ENCODE assay signal across 9 mouse cellular contexts in the genomic region with DNA sequence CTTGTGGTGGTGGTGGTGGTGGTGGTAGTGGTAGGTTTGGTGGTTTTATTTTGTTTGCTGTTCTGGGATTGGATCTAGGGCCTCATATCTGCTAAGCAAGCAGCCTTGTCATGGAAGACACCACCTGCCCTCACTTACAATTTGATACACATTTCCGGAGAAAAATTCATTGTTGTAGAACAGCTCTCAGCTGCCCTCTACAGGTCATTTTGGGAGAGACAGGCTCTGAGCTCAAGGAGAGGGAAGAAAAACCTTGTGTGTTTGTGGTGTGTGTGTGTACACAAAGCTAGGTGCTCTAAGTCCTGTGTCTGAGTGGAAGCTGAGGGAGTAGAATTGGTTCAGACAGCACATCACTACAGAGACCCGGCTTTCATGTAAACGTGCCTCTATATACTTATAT. TPM values are rescaled to one million over a fixed set of nuclear protein-coding genes. Genes with fewer than 3 reads are reported as not detected.
DNase-seq lines count a peak whose midpoint lies in the region; ATAC-seq and TF ChIP-seq lines count a peak whose summit lies in the region.
"Had no signal": no experiment of that assay in that cellular context is flagged by ENCODE, and none has a peak within 500 bp of the region (broad histone marks: within the 10 kb centered on the region; RNA-seq: fewer than 3 reads in every experiment).

No protein-coding gene starts in this region.

- DNase-seq in cerebellum, adult 2 months, result peak; percentile 51 to 69
- no peak for DNase-seq in cerebellum, adult 11 months
- peak; percentile 66 for DNase-seq in urinary bladder, postnatal 14 days (ENCODE audit: low spot score)
- no peak for DNase-seq in urinary bladder, postnatal 10 days (ENCODE audit: low spot score)
- DNase-seq in embryonic facial prominence, embryonic 11.5 days (ENCODE audit: low spot score), result peak; percentile 89
- peak; percentile 78 for DNase-seq in lung, postnatal 0 days (ENCODE audit: low spot score)
- peak; percentile 87 for DNase-seq in retina, postnatal 1 day

- H3K4me3 ChIP-seq in cerebellum, adult 2 months (replicated peaks; ENCODE audit: insufficient read depth, low read depth, low read length), result no peak overlapping the region
- H3K4me3 ChIP-seq in embryonic facial prominence, embryonic 11.5 days (ENCODE audit: low read depth, low read length), result no peak overlapping the region
- no peak overlapping the region for H3K4me3 ChIP-seq in hindbrain, embryonic 15.5 days
- no peak overlapping the region for H3K4me3 ChIP-seq in lung, postnatal 0 days (ENCODE audit: low read depth, low read length)
- H3K4me3 ChIP-seq: heart, embryonic 15.5 days had no signal

- no peaks in the 10 kb centered on the region for H3K36me3 ChIP-seq in embryonic facial prominence, embryonic 11.5 days (replicated peaks; ENCODE audit: control insufficient read depth, insufficient read depth, low read depth, low read length)
- no peaks in the 10 kb centered on the region for H3K36me3 ChIP-seq in hindbrain, embryonic 15.5 days
- no peaks in the 10 kb centered on the region for H3K36me3 ChIP-seq in lung, postnatal 0 days (ENCODE audit: insufficient read depth, low read length)
- H3K36me3 ChIP-seq: heart, embryonic 15.5 days had no signal

- H3K9ac ChIP-seq in embryonic facial prominence, embryonic 11.5 days (replicated peaks; ENCODE audit: low read length), result no peak overlapping the region
- H3K9ac ChIP-seq in hindbrain, embryonic 15.5 days, result no peak overlapping the region
- H3K9ac ChIP-seq in lung, postnatal 0 days (replicated peaks; ENCODE audit: low read depth), result no peak overlapping the region
- H3K9ac ChIP-seq: heart, embryonic 15.5 days had no signal

- no peak for TF ChIP-seq EP300 in lung, postnatal 0 days (IDR thresholded peaks at IDR 0.05)

- H3K4me1 ChIP-seq in cerebellum, adult 2 months (ENCODE audit: control insufficient read depth, insufficient read depth, low read length), result no peaks in the 10 kb centered on the region
- H3K4me1 ChIP-seq in embryonic facial prominence, embryonic 11.5 days (ENCODE audit: control insufficient read depth, insufficient read depth, low read length), result no peaks in the 10 kb centered on the region
- H3K4me1 ChIP-seq in hindbrain, embryonic 15.5 days (replicated peaks), result peaks cover 7% of the 10 kb centered on the region
- H3K4me1 ChIP-seq in lung, postnatal 0 days (ENCODE audit: insufficient read depth, low read depth, low read length), result peaks cover 2% of the 10 kb centered on the region; the same call in 1 of the 2 replicates

- WGBS in cerebellum, adult 2 months, result 7% methylated on average over 3 of the region's 3 CpGs
- WGBS in embryonic facial prominence, embryonic 11.5 days, result 13% methylated on average over 3 of the region's 3 CpGs
- WGBS in hindbrain, embryonic 15.5 days, result 7% methylated on average over 3 of the region's 3 CpGs
- 8% methylated on average over 3 of the region's 3 CpGs for WGBS in lung, postnatal 0 days

- H3K27me3 ChIP-seq in cerebellum, adult 2 months (ENCODE audit: control insufficient read depth, insufficient read depth, low read length), result no peaks in the 10 kb centered on the region
- H3K27me3 ChIP-seq in embryonic facial prominence, embryonic 11.5 days (ENCODE audit: control insufficient read depth, insufficient read depth, low read length), result no peaks in the 10 kb centered on the region
- no peaks in the 10 kb centered on the region for H3K27me3 ChIP-seq in hindbrain, embryonic 15.5 days
- H3K27me3 ChIP-seq in lung, postnatal 0 days (replicated peaks; ENCODE audit: insufficient read depth, low read length), result no peaks in the 10 kb centered on the region
- H3K27me3 ChIP-seq: heart, embryonic 15.5 days had no signal

- no peak overlapping the region for H3K4me2 ChIP-seq in embryonic facial prominence, embryonic 11.5 days (ENCODE audit: low read depth, low read length)
- no peak overlapping the region for H3K4me2 ChIP-seq in hindbrain, embryonic 15.5 days
- no peak overlapping the region for H3K4me2 ChIP-seq in lung, postnatal 0 days (replicated peaks; ENCODE audit: low read depth, low read length)
- H3K4me2 ChIP-seq: heart, embryonic 15.5 days had no signal

- peak; percentile 59; the same call in 1 of the 2 replicates for TF ChIP-seq CTCF in cerebellum, adult 2 months (IDR thresholded peaks at IDR 0.05; ENCODE audit: borderline replicate concordance, insufficient read depth, low read depth, low read length)
- peak; percentile 86 for TF ChIP-seq CTCF in lung, postnatal 0 days (IDR thresholded peaks at IDR 0.05)

- no peaks in the 10 kb centered on the region for H3K9me3 ChIP-seq in embryonic facial prominence, embryonic 11.5 days (replicated peaks; ENCODE audit: control insufficient read depth, low read length)
- H3K9me3 ChIP-seq in hindbrain, embryonic 15.5 days, result no peaks in the 10 kb centered on the region
- H3K9me3 ChIP-seq in lung, postnatal 0 days (ENCODE audit: low read length), result no peaks in the 10 kb centered on the region
- H3K9me3 ChIP-seq: heart, embryonic 15.5 days had no signal

- TF ChIP-seq POLR2A in cerebellum, adult 2 months (IDR thresholded peaks at IDR 0.05; ENCODE audit: borderline replicate concordance, insufficient read depth, low read length), result no peak

- ATAC-seq in embryonic facial prominence, embryonic 11.5 days (replicated peaks; ENCODE audit: insufficient number of reproducible peaks, low FRiP score, low TSS enrichment, low read depth), result no peak
- ATAC-seq in hindbrain, embryonic 15.5 days (ENCODE audit: low FRiP score, low read depth), result no peak
- ATAC-seq in lung, postnatal 0 days, result no peak

- no peak overlapping the region for H3K27ac ChIP-seq in cerebellum, adult 2 months (ENCODE audit: insufficient read depth, low read length)
- H3K27ac ChIP-seq in embryonic facial prominence, embryonic 11.5 days (replicated peaks; ENCODE audit: low read depth, low read length), result no peak overlapping the region
- H3K27ac ChIP-seq in hindbrain, embryonic 15.5 days (replicated peaks), result peak overlapping the region; percentile 40
- H3K27ac ChIP-seq in lung, postnatal 0 days (ENCODE audit: low read length), result no peak overlapping the region
- H3K27ac ChIP-seq: heart, embryonic 15.5 days had no signal

RNA-seq across cellular contexts. Expression of a gene that starts 4.0 kb away (rescaled TPM):
- 554 and 607 TPM in 2 replicates for polyA plus RNA-seq in cerebellum, adult 2 months (2012; rRNA removed)
- 585 and 615 TPM in 2 replicates for polyA plus RNA-seq in embryonic facial prominence, embryonic 11.5 days (2014; fragmentation: Nextera tagmentation; extraction: Ambion mirVana)
- polyA plus RNA-seq in hindbrain, embryonic 15.5 days (2015; fragmentation: Nextera tagmentation; extraction: Ambion mirVana), result 894 and 915 TPM in 2 replicates
- 440 and 448 TPM in 2 replicates for polyA plus RNA-seq in lung, postnatal 0 days (2015; fragmentation: Nextera tagmentation; extraction: Ambion mirVana)

RNA-seq across cellular contexts. Expression of a gene that starts 13.3 kb away (rescaled TPM):
- 8.0 and 11.1 TPM in 2 replicates for polyA plus RNA-seq in cerebellum, adult 2 months (2012; rRNA removed)
- 0.91 and 2.1 TPM in 2 replicates for polyA plus RNA-seq in embryonic facial prominence, embryonic 11.5 days (2014; fragmentation: Nextera tagmentation; extraction: Ambion mirVana)
- polyA plus RNA-seq in hindbrain, embryonic 15.5 days (2015; fragmentation: Nextera tagmentation; extraction: Ambion mirVana), result 17.7 and 18.0 TPM in 2 replicates
- polyA plus RNA-seq in lung, postnatal 0 days (2015; fragmentation: Nextera tagmentation; extraction: Ambion mirVana), result 3.3 and 3.6 TPM in 2 replicates

RNA-seq across cellular contexts. Expression of a gene that starts 20.2 kb away (rescaled TPM):
- 10.9 and 11.0 TPM in 2 replicates for polyA plus RNA-seq in cerebellum, adult 2 months (2012; rRNA removed)
- 15.3 and 15.8 TPM in 2 replicates for polyA plus RNA-seq in embryonic facial prominence, embryonic 11.5 days (2014; fragmentation: Nextera tagmentation; extraction: Ambion mirVana)
- 25.0 TPM in 2 replicates for polyA plus RNA-seq in hindbrain, embryonic 15.5 days (2015; fragmentation: Nextera tagmentation; extraction: Ambion mirVana)
- 12.3 and 13.5 TPM in 2 replicates for polyA plus RNA-seq in lung, postnatal 0 days (2015; fragmentation: Nextera tagmentation; extraction: Ambion mirVana)

RNA-seq across cellular contexts. Expression of a gene that starts 35.5 kb away (rescaled TPM):
- polyA plus RNA-seq in cerebellum, adult 2 months (2012; rRNA removed), result 86.5 and 95.1 TPM in 2 replicates
- 41.5 and 42.9 TPM in 2 replicates for polyA plus RNA-seq in embryonic facial prominence, embryonic 11.5 days (2014; fragmentation: Nextera tagmentation; extraction: Ambion mirVana)
- polyA plus RNA-seq in hindbrain, embryonic 15.5 days (2015; fragmentation: Nextera tagmentation; extraction: Ambion mirVana), result 74.7 and 75.9 TPM in 2 replicates
- 19.1 and 24.3 TPM in 2 replicates for polyA plus RNA-seq in lung, postnatal 0 days (2015; fragmentation: Nextera tagmentation; extraction: Ambion mirVana)

RNA-seq across cellular contexts. Expression of a gene that starts 43.6 kb away (rescaled TPM):
- 35.5 and 38.8 TPM in 2 replicates for polyA plus RNA-seq in cerebellum, adult 2 months (2012; rRNA removed)
- polyA plus RNA-seq in embryonic facial prominence, embryonic 11.5 days (2014; fragmentation: Nextera tagmentation; extraction: Ambion mirVana), result 49.9 and 50.2 TPM in 2 replicates
- polyA plus RNA-seq in hindbrain, embryonic 15.5 days (2015; fragmentation: Nextera tagmentation; extraction: Ambion mirVana), result 48.6 and 48.9 TPM in 2 replicates
- polyA plus RNA-seq in lung, postnatal 0 days (2015; fragmentation: Nextera tagmentation; extraction: Ambion mirVana), result 69.5 and 73.5 TPM in 2 replicates

Comparison
In these comparisons a context has a peak if more than half of its experiments do, and no peak if none do; other contexts are left out.
1. DNase-seq: peak in cerebellum, adult 2 months (2 of 2), urinary bladder, postnatal 14 days (single experiment), embryonic facial prominence, embryonic 11.5 days (single experiment), lung, postnatal 0 days (single experiment) and retina, postnatal 1 day (single experiment); none in cerebellum, adult 11 months (single experiment) and urinary bladder, postnatal 10 days (single experiment).